In genomic region chr13:21918570-21919419, GRCm38 (mm10) we compare ENCODE assay signal across 8 mouse cellular contexts. TPM values are rescaled to one million over a fixed set of nuclear protein-coding genes. Genes with fewer than 3 reads are reported as not detected.
DNase-seq lines count a peak whose midpoint lies in the region; ATAC-seq and TF ChIP-seq lines count a peak whose summit lies in the region.

No protein-coding gene starts in this region.

- intact Hi-C loops in heart, postnatal 10 days (cut with DNase I), result no loop called here

- WGBS in spleen, adult 2 months, result 2% methylated on average over 38 of the region's 38 CpGs

- DNase-seq in CD8-positive naive resting alpha-beta T cell, adult 2 months (ENCODE audit: low read depth in 2 of 2, low spot score in 2 of 2), result peak; percentile 72 to 79
- DNase-seq in T-cell, adult 2 months (ENCODE audit: low spot score), result peak; percentile 78
- peak; percentile 52 to 72 for DNase-seq in heart, postnatal 10 days
- DNase-seq in kidney, postnatal 14 days, result peak; percentile 44
- DNase-seq in spleen, adult 2 months (ENCODE audit: low read depth in 1 of 2, low spot score in 2 of 2), result peak in 1 of 2 experiments; percentile 36

- ATAC-seq in megakaryocyte, adult 5-6 weeks (ENCODE audit: poor library complexity, severe bottlenecking), result peak; percentile 41
- ATAC-seq in cerebellum, adult (ENCODE audit: insufficient number of reproducible peaks, low FRiP score, low TSS enrichment), result no peak

- peaks cover 12% of the 10 kb centered on the region for H3K27me3 ChIP-seq in spleen, adult 2 months (ENCODE audit: control insufficient read depth, insufficient read depth, low read length)

- H3K4me3 ChIP-seq in embryonic fibroblast, embryonic 13.5 days (ENCODE audit: insufficient read depth, low read length), result peak overlapping the region; percentile 76
- peak overlapping the region; percentile 46 for H3K4me3 ChIP-seq in spleen, adult 2 months (ENCODE audit: extremely low read depth, insufficient read depth, insufficient read length)

- TF ChIP-seq CTCF in embryonic fibroblast, embryonic 13.5 days (IDR thresholded peaks at IDR 0.05; ENCODE audit: borderline replicate concordance, insufficient read depth, low read length), result no peak
- no peak for TF ChIP-seq CTCF in spleen, adult 2 months (IDR thresholded peaks at IDR 0.05; ENCODE audit: extremely low read depth, insufficient read depth, insufficient read length, insufficient replicate concordance)

- 0 out of 2 replicates have a peak overlapping the region, but pooled peaks have one; percentile 7 for H3K27ac ChIP-seq in embryonic fibroblast, embryonic 13.5 days (ENCODE audit: insufficient read depth, low read length)
- H3K27ac ChIP-seq in spleen, adult 2 months (ENCODE audit: insufficient read depth, low read length), result no peak overlapping the region

- no peaks in the 10 kb centered on the region for H3K4me1 ChIP-seq in embryonic fibroblast, embryonic 13.5 days (ENCODE audit: control insufficient read depth, insufficient read depth, low read length)
- peaks cover 6% of the 10 kb centered on the region; the same call in 1 of the 2 replicates for H3K4me1 ChIP-seq in spleen, adult 2 months (ENCODE audit: control insufficient read depth, insufficient read depth, insufficient read length)

- TF ChIP-seq POLR2A in embryonic fibroblast, embryonic 13.5 days (IDR thresholded peaks at IDR 0.05; ENCODE audit: low read depth, low read length), result no peak
- TF ChIP-seq POLR2A in spleen, adult 2 months (IDR thresholded peaks at IDR 0.05; ENCODE audit: low read depth, low read length), result no peak

- no peaks in the 10 kb centered on the region for H3K36me3 ChIP-seq in spleen, adult 2 months (ENCODE audit: control insufficient read depth, insufficient read depth, low read length)

RNA-seq across cellular contexts. Expression of gene Zfp184, which starts 26.1 kb away (rescaled TPM):
- 2.9 and 5.0 TPM in 2 replicates for polyA plus RNA-seq in embryonic fibroblast, embryonic 13.5 days (2011; ENCODE audit: insufficient read length, low read depth, missing spikeins)
- 1 to 10 TPM; 1.4 to 1.9 TPM for total RNA-seq in heart, postnatal 10 days (2021)
- 0.23 and 0.36 TPM in 2 replicates for total RNA-seq in megakaryocyte, adult 5-6 weeks (2015)
- total RNA-seq in megakaryocyte, adult 5-6 weeks (2017), result 0.65 TPM in 1 of 2 replicates, not detected in the other
- polyA plus RNA-seq in spleen, adult 2 months (2012; rRNA removed), result 0.05 and 0.11 TPM in 2 replicates
